Mouse (Mus musculus) gonadal fat pad, adult 2 months (tissue): Measurements from ENCODE around the gene Sfpq. TPM values are rescaled to one million over a fixed set of nuclear protein-coding genes. Genes with fewer than 3 reads are reported as not detected.

Experiments used
- DNase-seq: peaks from one replicate; pipeline ENCODE4 v3.0.0-alpha.2; 2012; ENCODE audit warnings: low read depth
- polyA plus RNA-seq: library from polyadenylated mRNA; depleted of rRNA; stranded (reverse); fragments of >200 nt; gene quantifications from 2 replicates; pipeline ENCODE4 v1.2.3, GENCODE M21; 2012

The Sfpq gene
- polyA plus RNA-seq, 1 experiment: 29.5 TPM

DNA sequence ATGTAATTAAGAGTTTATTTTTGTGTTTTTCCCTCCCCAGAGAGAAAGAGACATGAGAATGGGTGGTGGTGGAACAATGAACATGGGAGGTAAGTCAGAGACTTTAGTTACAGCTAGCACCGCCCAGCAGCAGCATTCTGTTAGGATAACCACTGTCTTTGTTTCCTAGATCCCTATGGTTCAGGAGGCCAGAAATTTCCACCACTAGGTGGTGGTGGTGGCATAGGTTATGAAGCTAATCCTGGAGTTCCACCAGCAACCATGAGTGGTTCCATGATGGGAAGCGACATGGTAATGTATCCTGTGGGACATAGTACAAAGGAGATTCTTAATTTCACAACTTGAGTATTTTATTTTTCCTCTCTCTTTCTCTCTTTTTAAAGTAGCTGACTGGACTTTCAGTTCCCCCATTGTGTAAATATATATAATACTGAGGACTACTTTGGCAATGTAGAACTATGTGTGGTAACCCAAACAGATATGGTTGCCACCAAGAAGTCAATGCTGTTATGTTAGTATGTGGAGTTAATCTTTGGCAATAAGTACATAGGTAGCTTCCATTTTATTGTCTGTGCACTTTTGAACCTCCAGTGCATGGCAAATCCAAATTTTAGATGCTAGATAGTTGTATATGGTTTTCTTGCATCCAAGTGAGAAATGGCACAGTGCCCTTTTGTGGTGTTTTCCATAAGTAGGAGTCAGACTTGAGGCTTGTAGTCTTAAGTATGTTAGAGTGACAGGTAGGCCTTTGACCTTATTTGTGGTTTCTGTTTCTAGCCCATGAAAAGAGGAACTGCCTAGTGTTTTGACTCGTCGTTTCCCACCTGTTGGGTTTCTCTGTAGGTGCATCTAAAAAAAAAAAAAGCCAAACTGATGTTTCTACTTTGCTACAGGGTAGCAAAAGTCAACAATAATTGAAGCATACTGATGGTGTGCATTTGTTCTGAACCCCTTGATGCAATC lies 6.4 kb downstream of the Sfpq start:
- no peak for DNase-seq

- no peak for DNase-seq
Observed at GRCm38 (mm10) chr4:127037158-127037557, 16.0 kb downstream of the Sfpq start.

- DNase-seq: no peak
Observed at GRCm38 (mm10) chr4:127037908-127038827, 17.0 kb downstream of the Sfpq start.

DNA sequence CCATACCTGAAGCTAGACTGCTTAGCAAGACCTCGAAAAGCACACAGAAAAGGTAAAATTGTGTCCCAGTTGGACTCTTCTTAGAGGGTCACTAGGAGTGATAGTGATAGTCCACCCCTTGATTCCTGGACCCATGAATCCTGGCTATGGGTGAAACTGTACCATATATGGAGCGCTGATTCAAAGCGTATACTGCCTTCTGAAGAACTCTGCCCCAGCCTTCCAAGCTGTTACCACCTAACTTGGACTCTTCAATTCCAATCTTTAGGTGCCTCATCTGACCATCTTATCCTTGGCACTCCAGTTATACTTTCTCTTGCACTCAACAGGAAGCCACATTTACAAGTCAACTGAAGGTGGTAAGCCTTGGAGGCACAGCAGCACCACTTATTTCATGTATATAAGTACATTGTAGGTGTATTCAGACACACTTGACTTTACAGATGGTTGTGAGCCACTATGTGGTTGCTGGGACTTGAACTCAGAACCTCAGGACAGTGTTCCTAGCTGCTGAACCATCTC lies 17.8 kb downstream of the Sfpq start:
- no peak for DNase-seq

DNA sequence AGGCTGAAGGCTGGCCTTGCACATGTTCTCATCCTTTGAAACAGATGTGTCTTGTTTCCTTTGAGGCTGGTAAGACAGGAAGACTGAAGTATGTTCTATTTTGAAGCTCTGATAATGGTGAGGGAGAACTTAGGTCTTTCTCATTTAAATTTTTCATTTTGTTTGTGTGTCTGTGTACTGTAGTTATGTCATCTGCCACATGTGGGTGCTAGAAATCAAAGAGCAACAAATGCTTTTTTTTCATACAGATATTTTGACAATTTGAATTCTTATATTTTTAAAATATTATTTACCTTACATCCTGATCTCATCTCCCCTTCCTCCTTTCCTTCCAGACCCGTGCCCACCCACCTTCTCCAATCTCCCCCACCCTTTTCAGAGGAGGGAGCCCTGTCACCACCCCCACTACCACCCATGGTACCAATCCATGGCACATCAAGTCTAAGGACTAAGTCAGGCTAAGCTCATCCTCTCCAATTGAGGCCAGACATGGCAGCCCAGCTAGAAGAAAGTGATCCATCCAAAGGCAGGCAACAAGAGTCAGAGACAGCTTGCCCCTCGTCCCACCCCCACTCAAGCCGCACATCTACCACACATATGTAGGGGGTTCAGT lies 18.9 kb downstream of the Sfpq start:
- DNase-seq: no peak

- no peak for DNase-seq
Observed at GRCm38 (mm10) chr4:127043540-127043939, 22.4 kb downstream of the Sfpq start.

DNA sequence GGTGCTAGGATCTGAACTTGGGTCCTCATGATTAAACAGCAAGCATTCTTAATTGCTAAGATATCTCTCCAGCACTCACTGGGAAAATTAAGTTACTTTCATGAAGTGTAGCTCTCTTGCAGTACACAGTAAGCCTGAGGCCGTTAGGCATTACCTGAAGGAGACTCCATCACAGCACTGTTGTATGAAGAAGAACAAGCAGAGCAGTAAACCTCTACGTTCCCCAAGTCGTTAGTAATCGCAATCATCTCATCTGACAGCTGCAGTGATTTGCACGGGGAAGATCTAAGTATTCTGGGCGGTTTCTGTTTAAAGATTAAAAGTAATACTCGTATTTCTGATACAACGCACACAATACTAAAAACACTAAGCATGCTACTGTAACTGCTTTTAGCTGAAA lies 30.0 kb downstream of the Sfpq start:
- no peak for DNase-seq

DNA sequence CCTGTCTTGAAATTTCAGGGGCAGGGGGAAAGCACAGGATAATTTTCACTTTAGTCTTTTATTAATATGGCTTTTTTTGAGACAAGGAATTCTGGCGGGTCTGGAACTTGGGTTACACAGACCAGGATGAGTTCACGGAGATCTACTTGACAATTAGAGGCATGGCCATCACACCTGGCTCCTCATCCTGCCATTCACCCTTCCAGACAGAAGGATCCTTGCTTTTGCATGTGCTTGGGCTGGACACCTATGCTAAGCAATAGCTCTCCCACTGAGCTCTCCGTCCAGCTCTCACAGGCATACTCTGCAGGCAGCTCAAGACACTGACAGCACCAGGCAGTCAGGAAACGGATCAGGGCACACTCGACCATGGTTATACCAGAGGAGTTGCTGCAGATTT lies 31.9 kb downstream of the Sfpq start:
- no peak for DNase-seq

DNA sequence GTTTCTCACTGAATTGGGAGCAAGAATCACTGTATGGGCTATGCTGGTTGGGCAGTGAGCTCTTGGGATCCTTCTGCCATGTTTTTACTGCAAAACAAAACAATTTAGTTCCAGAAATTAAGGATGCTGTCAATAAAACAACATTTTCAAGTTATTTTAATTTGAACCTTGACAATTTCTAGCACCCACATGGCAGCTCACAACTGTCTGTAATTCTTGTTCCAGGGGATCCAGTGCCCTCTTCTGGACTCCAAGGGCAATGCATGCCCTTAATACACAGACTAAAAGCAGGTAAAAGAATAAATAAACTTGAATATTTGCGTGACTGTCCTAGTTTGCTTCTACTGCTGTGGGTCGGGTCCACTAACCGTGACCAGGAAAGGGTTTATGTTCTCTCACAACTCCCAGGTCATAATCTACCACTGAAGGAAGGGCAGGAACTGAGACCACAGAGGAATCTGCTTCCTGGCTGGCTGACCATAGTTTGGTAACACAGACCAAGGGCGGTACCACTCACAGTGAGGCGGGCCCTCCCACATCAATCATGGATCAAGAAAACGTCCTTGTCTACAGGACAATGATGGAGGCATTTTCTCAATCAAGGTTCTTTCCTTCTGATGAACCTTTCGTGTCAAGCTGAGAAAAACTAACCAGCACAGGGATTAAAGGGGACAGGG lies 33.5 kb downstream of the Sfpq start:
- no peak for DNase-seq

DNA sequence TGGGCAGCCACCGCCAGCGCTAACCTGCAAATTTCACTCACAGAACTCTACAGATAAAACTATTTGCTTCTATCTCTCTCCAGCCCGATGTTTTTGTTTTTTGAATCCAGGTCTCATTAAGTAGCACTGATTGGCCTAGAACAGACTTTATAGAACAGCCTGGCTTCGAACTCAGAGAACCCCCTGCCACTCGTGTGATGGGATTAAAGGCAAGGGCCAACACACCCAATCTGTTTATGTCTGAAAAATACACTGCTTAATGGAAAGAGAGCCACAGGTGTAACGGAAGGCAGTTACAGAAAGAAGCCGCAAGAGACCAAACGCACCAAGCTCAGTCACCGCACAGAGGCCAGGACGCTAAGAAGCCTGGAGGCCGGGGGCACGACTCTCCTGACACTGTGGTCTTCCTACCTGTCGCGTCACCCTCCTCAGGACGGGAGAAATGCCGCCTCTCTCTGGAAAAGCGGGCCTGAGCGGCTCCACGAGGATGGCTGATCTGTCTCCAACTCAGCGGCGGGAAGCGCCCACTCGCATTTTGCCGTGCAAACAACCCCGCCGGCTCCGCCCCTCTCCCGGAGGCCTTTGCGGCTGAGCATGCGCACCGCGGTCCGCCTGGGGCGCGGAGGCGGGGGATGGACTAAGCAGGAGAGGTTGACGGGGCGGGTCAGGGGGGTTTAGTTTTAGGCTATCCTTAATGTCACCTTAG lies 39.6 kb downstream of the Sfpq start, which contains the start of gene Zmym1:
TSS of gene Zmym1 (minus strand) at position 568 of the 706 bp plus-strand sequence.
- peak; percentile 28 for DNase-seq

- DNase-seq: no peak
Observed at GRCm38 (mm10) chr4:127064051-127064450, 42.9 kb downstream of the Sfpq start.

- DNase-seq: no peak
Observed at GRCm38 (mm10) chr4:127074915-127075314, 53.8 kb downstream of the Sfpq start.

GRCm38 (mm10) chr4:127076875-127077548 lies 55.9 kb downstream of the Sfpq start, which contains the start of gene Zmym6:
Gene Zmym6, plus strand, starts transcription at chr4:127077383.
- peak; percentile 59 for DNase-seq

DNA sequence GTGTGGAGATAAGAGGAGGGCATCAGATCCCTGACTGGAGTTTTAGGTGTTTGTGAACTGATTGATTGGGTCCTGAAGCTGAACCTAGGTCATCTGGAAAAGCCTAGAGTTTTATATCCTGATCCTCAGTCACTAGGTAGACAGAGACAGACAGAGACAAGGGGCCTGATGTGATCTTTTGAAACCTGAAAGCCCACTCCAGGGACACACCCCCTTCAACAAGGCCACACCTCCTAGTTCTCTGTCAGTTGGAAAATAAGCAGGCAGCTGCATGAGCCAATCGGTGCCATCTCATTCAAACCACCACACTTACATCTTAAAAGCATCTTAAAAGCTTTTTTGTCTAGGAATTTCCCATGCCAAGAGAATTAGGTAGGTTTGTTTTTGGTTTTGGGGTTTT lies 59.7 kb downstream of the Sfpq start:
- no peak for DNase-seq

DNA sequence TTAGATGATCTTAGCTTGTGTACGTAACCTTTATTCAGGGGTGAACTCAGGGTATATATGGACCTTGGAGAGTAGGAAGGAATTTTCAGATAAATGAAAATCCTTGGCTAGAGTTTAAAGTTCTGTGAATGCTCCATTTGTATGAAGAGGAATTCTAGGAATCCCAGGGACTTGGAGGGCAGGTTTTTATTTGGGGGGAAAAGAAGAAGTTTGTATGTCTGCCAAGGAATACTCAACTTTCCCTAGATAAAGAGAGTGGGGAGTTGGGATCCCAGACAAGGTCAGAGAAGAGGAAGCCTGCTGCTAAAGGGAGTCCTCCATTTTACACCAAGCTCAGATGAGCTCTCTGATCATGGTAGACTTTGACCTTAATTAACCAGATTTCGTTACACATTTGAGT lies 62.0 kb downstream of the Sfpq start:
- DNase-seq: no peak

- peak; percentile 64 for DNase-seq
Observed at GRCm38 (mm10) chr4:127085761-127086160, 64.6 kb downstream of the Sfpq start.
